In genomic region chr7:18762885-18763284, GRCm38 (mm10) we compare ENCODE assay signal across 30 mouse cellular contexts. TPM values are rescaled to one million over a fixed set of nuclear protein-coding genes. Genes with fewer than 3 reads are reported as not detected.
"Had no signal": no experiment of that assay in that cellular context is flagged by ENCODE, and none has a peak within 500 bp of the region (broad histone marks: within the 10 kb centered on the region; RNA-seq: fewer than 3 reads in every experiment).

No protein-coding gene starts in this region.

RNA-seq across cellular contexts. Expression of gene Psg19, which starts 35.4 kb away (rescaled TPM):
- polyA plus RNA-seq: limb, embryonic 10.5 days; limb, embryonic 11.5 days; limb, embryonic 12.5 days; limb, embryonic 13.5 days; limb, embryonic 15.5 days; liver, adult 2 months; liver, embryonic 11.5 days; liver, embryonic 12.5 days; liver, embryonic 13.5 days; liver, embryonic 14.5 days; liver, embryonic 15.5 days; liver, embryonic 16.5 days; liver, postnatal 0 days; lung, adult 2 months; lung, embryonic 14.5 days; lung, embryonic 15.5 days; lung, embryonic 16.5 days; lung, postnatal 0 days; macrophage; midbrain, embryonic 10.5 days; midbrain, embryonic 11.5 days; midbrain, embryonic 12.5 days; midbrain, embryonic 13.5 days; midbrain, embryonic 14.5 days; midbrain, embryonic 15.5 days; midbrain, embryonic 16.5 days; midbrain, postnatal 0 days; myocyte; neural tube, embryonic 11.5 days; neural tube, embryonic 12.5 days had no signal

RNA-seq across cellular contexts. Expression of gene Psg22, which starts 45.0 kb away (rescaled TPM):
- polyA plus RNA-seq: limb, embryonic 10.5 days; limb, embryonic 11.5 days; limb, embryonic 12.5 days; limb, embryonic 13.5 days; limb, embryonic 15.5 days; liver, embryonic 11.5 days; lung, adult 2 months; lung, embryonic 14.5 days; lung, embryonic 15.5 days; lung, embryonic 16.5 days; lung, postnatal 0 days; macrophage; midbrain, embryonic 10.5 days; midbrain, embryonic 11.5 days; midbrain, embryonic 12.5 days; midbrain, embryonic 13.5 days; midbrain, embryonic 14.5 days; midbrain, embryonic 15.5 days; midbrain, embryonic 16.5 days; midbrain, postnatal 0 days; myocyte; neural tube, embryonic 11.5 days; neural tube, embryonic 12.5 days had no signal

RNA-seq across cellular contexts. Expression of gene Psg17, which starts 58.5 kb away (rescaled TPM):
- polyA plus RNA-seq: limb, embryonic 10.5 days; limb, embryonic 11.5 days; limb, embryonic 15.5 days; liver, adult 2 months; liver, embryonic 12.5 days; liver, embryonic 13.5 days; liver, embryonic 14.5 days; liver, embryonic 15.5 days; liver, embryonic 16.5 days; liver, postnatal 0 days; lung, embryonic 15.5 days; lung, postnatal 0 days; macrophage; midbrain, embryonic 10.5 days; midbrain, embryonic 11.5 days; midbrain, embryonic 13.5 days; midbrain, embryonic 14.5 days; midbrain, embryonic 15.5 days; midbrain, postnatal 0 days; neural tube, embryonic 11.5 days; neural tube, embryonic 12.5 days had no signal
